Mouse (Mus musculus) embryonic facial prominence, embryonic 12.5 days (tissue): Measurements from ENCODE around the gene Banp. TPM values are rescaled to one million over a fixed set of nuclear protein-coding genes. Genes with fewer than 3 reads are reported as not detected.

Experiments
- ATAC-seq: fragments of 200-750 bp; cut with Nextera tagmentation; 2 replicates; pipeline ENCODE4 v1.8.0; 2017; ENCODE audit not compliant: insufficient number of reproducible peaks, insufficient read depth, low FRiP score, low TSS enrichment
- H3K27ac ChIP-seq: fragments of 300-500 bp; sonication (generic); 2 replicates; pipeline ENCODE4 v1.5.1; 2016; ENCODE audit warnings: mild to moderate bottlenecking
- H3K27me3 ChIP-seq: fragments of 300-500 bp; sonication (generic); 2 replicates; pipeline ENCODE4 v1.6.1; 2016; ENCODE audit warnings: mild to moderate bottlenecking, moderate library complexity
- H3K36me3 ChIP-seq: fragments of 300-500 bp; sonication (generic); 2 replicates; pipeline ENCODE4 v1.6.1; 2016; ENCODE audit warnings: mild to moderate bottlenecking
- H3K4me1 ChIP-seq: fragments of 300-500 bp; sonication (generic); 2 replicates; pipeline ENCODE4 v1.6.1; 2016
- H3K4me2 ChIP-seq: fragments of 300-500 bp; sonication (generic); replicated peaks from 2 replicates; pipeline ENCODE4 v1.6.1; 2016; ENCODE audit warnings: mild to moderate bottlenecking, moderate library complexity
- H3K4me3 ChIP-seq: fragments of 300-500 bp; sonication (generic); 2 replicates; pipeline ENCODE4 v1.5.1; 2016; ENCODE audit warnings: mild to moderate bottlenecking
- H3K9ac ChIP-seq: fragments of 300-500 bp; sonication (generic); 2 replicates; pipeline ENCODE4 v1.6.1; 2016; ENCODE audit warnings: mild to moderate bottlenecking, moderate library complexity
- H3K9me3 ChIP-seq: fragments of 300-500 bp; sonication (generic); 2 replicates; pipeline ENCODE4 v1.6.1; 2016; ENCODE audit warnings: mild to moderate bottlenecking, moderate library complexity
- WGBS: fragments of 180-500 bp; shearing (Covaris S2); methylation state at CpG from one replicate; pipeline ENCODE4 v1.1.7; 2016; 5-methylcytosine and 5-hydroxymethylcytosine counted together
- polyA plus RNA-seq: library from polyadenylated mRNA; unstranded; fragments of >200 nt; fragmentation: Nextera tagmentation; extraction: Ambion mirVana; gene quantifications from 2 replicates; pipeline ENCODE4 v1.2.1, GENCODE M21; 2016

Gene Banp
- polyA plus RNA-seq, result 46.0 and 55.6 TPM in 2 replicates

GRCm38 (mm10) chr8:121949222-121949800 lies at the start of gene Banp:
Gene Banp, plus strand, starts transcription at chr8:121949750.
- H3K9ac ChIP-seq, result peak within 1 kb of the TSS; percentile 99
- 62% methylated on average over 6 of the region's 6 CpGs for WGBS
- H3K27me3 ChIP-seq, result no peaks in the 10 kb centered on the region
- H3K4me3 ChIP-seq, result peak within 1 kb of the TSS; percentile 74
- no peaks in the 10 kb centered on the region for H3K9me3 ChIP-seq
- H3K36me3 ChIP-seq, result peaks cover 7% of the 10 kb centered on the region
- H3K4me1 ChIP-seq, result peaks cover 49% of the 10 kb centered on the region
- peak within 1 kb of the TSS; percentile 80 for H3K4me2 ChIP-seq
- no peak for ATAC-seq
- peak within 1 kb of the TSS; percentile 96 for H3K27ac ChIP-seq

GRCm38 (mm10) chr8:121901498-121902236 lies 47.9 kb upstream of the Banp start:
- Histone ChIP-seq H3K27ac (no peak overlapping the region), H3K9me3 (no peaks in the 10 kb centered on the region), H3K9ac (no peak overlapping the region), H3K4me1 (peaks cover 41% of the 10 kb centered on the region), H3K27me3 (no peaks in the 10 kb centered on the region), H3K36me3 (no peaks in the 10 kb centered on the region), H3K4me3 (no peak overlapping the region), H3K4me2 (no peak overlapping the region)
- ATAC-seq, result no peak
- WGBS, result 35% methylated on average over 8 of the region's 8 CpGs

- H3K4me2 ChIP-seq, result no peak overlapping the region
- ATAC-seq, result no peak
- no peak overlapping the region for H3K9ac ChIP-seq
- no peaks in the 10 kb centered on the region for H3K27me3 ChIP-seq
- 70% methylated on average over 6 of the region's 6 CpGs for WGBS
- no peak overlapping the region for H3K27ac ChIP-seq
- peaks cover 30% of the 10 kb centered on the region for H3K4me1 ChIP-seq
- no peaks in the 10 kb centered on the region for H3K9me3 ChIP-seq
- no peak overlapping the region for H3K4me3 ChIP-seq
- H3K36me3 ChIP-seq, result no peaks in the 10 kb centered on the region
Observed at GRCm38 (mm10) chr8:121903977-121904376, 45.6 kb upstream of the Banp start.

- H3K9me3 ChIP-seq, result no peaks in the 10 kb centered on the region
- peaks cover 30% of the 10 kb centered on the region for H3K4me1 ChIP-seq
- H3K4me2 ChIP-seq, result 0 out of 2 replicates have a peak overlapping the region, but pooled peaks have one; percentile 95
- no peak overlapping the region for H3K27ac ChIP-seq
- 84% methylated on average over 9 of the region's 9 CpGs for WGBS
- no peaks in the 10 kb centered on the region for H3K36me3 ChIP-seq
- H3K4me3 ChIP-seq, result no peak overlapping the region
- ATAC-seq, result no peak
- no peaks in the 10 kb centered on the region for H3K27me3 ChIP-seq
- H3K9ac ChIP-seq, result no peak overlapping the region
Observed at GRCm38 (mm10) chr8:121904999-121905398, 44.6 kb upstream of the Banp start.

GRCm38 (mm10) chr8:121905420-121905819 lies 44.1 kb upstream of the Banp start:
- Histone ChIP-seq H3K4me3 (peak overlapping the region; percentile 73), H3K36me3 (no peaks in the 10 kb centered on the region), H3K27me3 (no peaks in the 10 kb centered on the region), H3K4me2 (peak overlapping the region; percentile 95), H3K9ac (no peak overlapping the region), H3K27ac (no peak overlapping the region), H3K9me3 (no peaks in the 10 kb centered on the region), H3K4me1 (peaks cover 30% of the 10 kb centered on the region)
- WGBS, result 64% methylated on average over 1 of the region's 1 CpGs
- ATAC-seq, result no peak

GRCm38 (mm10) chr8:121905864-121906263 lies 43.7 kb upstream of the Banp start:
- H3K36me3 ChIP-seq, result no peaks in the 10 kb centered on the region
- no peaks in the 10 kb centered on the region for H3K9me3 ChIP-seq
- H3K4me3 ChIP-seq, result peak overlapping the region; percentile 73
- H3K4me2 ChIP-seq, result peak overlapping the region; percentile 95
- 41% methylated on average over 5 of the region's 5 CpGs for WGBS
- no peaks in the 10 kb centered on the region for H3K27me3 ChIP-seq
- no peak overlapping the region for H3K27ac ChIP-seq
- no peak overlapping the region for H3K9ac ChIP-seq
- H3K4me1 ChIP-seq, result peaks cover 30% of the 10 kb centered on the region
- ATAC-seq, result no peak

GRCm38 (mm10) chr8:121906542-121907512 lies 42.7 kb upstream of the Banp start:
- no peaks in the 10 kb centered on the region for H3K36me3 ChIP-seq
- H3K27ac ChIP-seq, result no peak overlapping the region
- peaks cover 23% of the 10 kb centered on the region for H3K4me1 ChIP-seq
- peak; percentile 36 for ATAC-seq
- WGBS, result 1% methylated on average over 61 of the region's 72 CpGs
- H3K4me2 ChIP-seq, result peak overlapping the region; percentile 95
- no peaks in the 10 kb centered on the region for H3K9me3 ChIP-seq
- H3K9ac ChIP-seq, result peak overlapping the region; percentile 56
- H3K4me3 ChIP-seq, result peak overlapping the region; percentile 73
- no peaks in the 10 kb centered on the region for H3K27me3 ChIP-seq

GRCm38 (mm10) chr8:121907587-121908248 lies 41.8 kb upstream of the Banp start, which contains the start of gene Slc7a5:
Gene Slc7a5, minus strand, starts transcription at chr8:121907694.
- Histone ChIP-seq H3K9ac (peak within 1 kb of the TSS; percentile 56), H3K27ac (no peak within 1 kb of the TSS), H3K4me2 (peak within 1 kb of the TSS; percentile 95), H3K9me3 (no peaks in the 10 kb centered on the region), H3K36me3 (no peaks in the 10 kb centered on the region), H3K4me1 (peaks cover 18% of the 10 kb centered on the region), H3K4me3 (peak within 1 kb of the TSS; percentile 73), H3K27me3 (no peaks in the 10 kb centered on the region)
- peak; percentile 78 for ATAC-seq
- under 1% methylated on average over 58 of the region's 61 CpGs for WGBS

- no peaks in the 10 kb centered on the region for H3K9me3 ChIP-seq
- H3K4me3 ChIP-seq, result no peak overlapping the region
- no peak overlapping the region for H3K27ac ChIP-seq
- H3K36me3 ChIP-seq, result no peaks in the 10 kb centered on the region
- peaks cover 18% of the 10 kb centered on the region for H3K4me1 ChIP-seq
- H3K4me2 ChIP-seq, result peak overlapping the region; percentile 95
- no peaks in the 10 kb centered on the region for H3K27me3 ChIP-seq
- no peak overlapping the region for H3K9ac ChIP-seq
- ATAC-seq, result no peak
- 48% methylated on average over 8 of the region's 8 CpGs for WGBS
Observed at GRCm38 (mm10) chr8:121908378-121909147, 41.0 kb upstream of the Banp start.

- H3K4me3 ChIP-seq, result no peak overlapping the region
- no peak overlapping the region for H3K27ac ChIP-seq
- peaks cover 18% of the 10 kb centered on the region for H3K4me1 ChIP-seq
- H3K9me3 ChIP-seq, result no peaks in the 10 kb centered on the region
- 61% methylated on average over 8 of the region's 8 CpGs for WGBS
- no peak for ATAC-seq
- H3K27me3 ChIP-seq, result no peaks in the 10 kb centered on the region
- no peak overlapping the region for H3K9ac ChIP-seq
- H3K36me3 ChIP-seq, result no peaks in the 10 kb centered on the region
- no peak overlapping the region for H3K4me2 ChIP-seq
Observed at GRCm38 (mm10) chr8:121909148-121909541, 40.4 kb upstream of the Banp start.
